Mouse (Mus musculus) embryonic facial prominence, embryonic 13.5 days (tissue): ENCODE data around the gene Gcnt2. TPM values are rescaled to one million over a fixed set of nuclear protein-coding genes. Genes with fewer than 3 reads are reported as not detected.

Experiments used
- ATAC-seq: fragments of 200-750 bp; cut with Nextera tagmentation; 2 replicates; pipeline ENCODE4 v1.8.0; 2017; ENCODE audit warnings: low read depth; ENCODE audit not compliant: insufficient number of reproducible peaks, insufficient read depth, low FRiP score, low TSS enrichment
- H3K27ac ChIP-seq: fragments of 300-500 bp; sonication (generic); 2 replicates; pipeline ENCODE4 v1.5.1; 2015; ENCODE audit warnings: moderate library complexity, mild to moderate bottlenecking, inconsistent platforms
- H3K27me3 ChIP-seq: fragments of 300-500 bp; sonication (generic); 2 replicates; pipeline ENCODE4 v1.6.1; 2015; ENCODE audit warnings: mild to moderate bottlenecking, inconsistent platforms
- H3K36me3 ChIP-seq: fragments of 300-500 bp; sonication (generic); 2 replicates; pipeline ENCODE4 v1.6.1; 2015; ENCODE audit warnings: mild to moderate bottlenecking, inconsistent platforms
- H3K4me1 ChIP-seq: fragments of 300-500 bp; sonication (generic); 2 replicates; pipeline ENCODE4 v1.6.1; 2015; ENCODE audit warnings: inconsistent platforms
- H3K4me2 ChIP-seq: fragments of 300-500 bp; sonication (generic); 2 replicates; pipeline ENCODE4 v1.6.1; 2015; ENCODE audit warnings: moderate library complexity, mild to moderate bottlenecking, inconsistent platforms
- H3K4me3 ChIP-seq: fragments of 300-500 bp; sonication (generic); 2 replicates; pipeline ENCODE4 v1.5.1; 2015; ENCODE audit warnings: mild to moderate bottlenecking, inconsistent platforms
- H3K9ac ChIP-seq: fragments of 300-500 bp; sonication (generic); 2 replicates; pipeline ENCODE4 v1.6.1; 2015; ENCODE audit warnings: mild to moderate bottlenecking, inconsistent platforms
- H3K9me3 ChIP-seq: fragments of 300-500 bp; sonication (generic); 2 replicates; pipeline ENCODE4 v1.6.1; 2016; ENCODE audit warnings: inconsistent platforms
- WGBS: fragments of 180-500 bp; shearing (Covaris S2); methylation state at CpG from one replicate; pipeline ENCODE4 v1.1.7; 2015; ENCODE audit warnings: mixed read lengths; 5-methylcytosine and 5-hydroxymethylcytosine counted together
- polyA plus RNA-seq: library from polyadenylated mRNA; unstranded; fragments of >200 nt; fragmentation: Nextera tagmentation; extraction: Ambion mirVana; gene quantifications from 2 replicates; pipeline ENCODE4 v1.2.1, GENCODE M21; 2015

Gene Gcnt2
- polyA plus RNA-seq, 1 experiment from 2014 or later, result 2.7 TPM

DNA sequence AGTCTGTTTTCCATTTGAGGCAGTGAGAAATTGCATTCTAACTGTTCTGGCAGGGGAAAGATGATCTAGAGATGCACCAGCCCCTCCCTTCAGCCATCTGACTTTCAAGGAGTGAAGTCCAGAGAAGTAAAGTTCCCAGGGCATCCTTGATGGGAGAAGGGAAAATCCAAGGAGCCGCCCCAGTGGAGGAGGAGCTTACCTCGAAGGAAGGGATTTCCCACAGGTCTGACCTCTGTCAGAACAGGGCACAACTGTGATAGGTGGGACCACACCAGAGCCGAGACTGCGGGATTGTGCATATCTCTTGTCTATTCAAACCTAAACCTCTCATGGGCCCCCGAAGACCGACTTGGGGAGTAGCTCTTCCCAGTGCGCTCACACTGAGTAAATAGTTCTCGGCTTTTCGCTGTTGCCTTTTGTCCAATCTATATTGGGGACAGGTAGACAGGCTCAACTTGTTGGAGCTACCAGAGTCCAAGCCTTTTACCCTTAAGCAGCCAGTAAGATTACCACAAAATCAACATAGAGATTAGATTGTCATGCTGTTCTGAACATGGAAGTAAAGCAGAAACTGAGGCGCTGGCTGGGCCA, 91.9 kb downstream of the Gcnt2 start:
- Histone ChIP-seq H3K9me3 (no peaks in the 10 kb centered on the region), H3K4me1 (peaks cover 7% of the 10 kb centered on the region; the same call in 1 of the 2 replicates), H3K9ac (no peak overlapping the region), H3K36me3 (no peaks in the 10 kb centered on the region), H3K27me3 (no peaks in the 10 kb centered on the region), H3K27ac (no peak overlapping the region), H3K4me3 (no peak overlapping the region), H3K4me2 (no peak overlapping the region)
- 78% methylated on average over 10 of the region's 10 CpGs for WGBS
- no peak for ATAC-seq

DNA sequence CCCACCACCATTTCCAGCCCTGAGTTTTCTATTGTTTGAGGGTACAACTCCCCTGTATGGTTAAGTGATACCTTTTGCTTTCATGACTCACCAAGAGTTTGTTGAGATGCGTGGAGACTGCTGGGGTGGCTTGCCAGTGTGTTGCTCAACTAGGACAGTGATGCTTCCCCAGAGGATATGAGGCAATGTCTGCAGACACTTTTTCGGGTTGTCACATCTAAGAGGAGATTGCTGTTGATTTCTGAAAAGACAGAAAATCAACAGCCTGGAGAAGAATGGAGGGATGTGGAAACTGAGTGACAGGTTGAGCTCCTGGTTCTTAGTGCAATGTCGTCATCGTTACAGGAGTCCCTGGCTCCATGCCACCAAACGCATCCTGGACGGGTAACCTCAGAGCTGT, 93.7 kb downstream of the Gcnt2 start:
- H3K4me2 ChIP-seq, result no peak overlapping the region
- H3K27ac ChIP-seq, result no peak overlapping the region
- no peak overlapping the region for H3K4me3 ChIP-seq
- H3K9me3 ChIP-seq, result no peaks in the 10 kb centered on the region
- no peaks in the 10 kb centered on the region for H3K27me3 ChIP-seq
- 72% methylated on average over 6 of the region's 6 CpGs for WGBS
- no peaks in the 10 kb centered on the region; the same call in 1 of the 2 replicates for H3K4me1 ChIP-seq
- no peak overlapping the region for H3K9ac ChIP-seq
- H3K36me3 ChIP-seq, result no peaks in the 10 kb centered on the region
- ATAC-seq, result no peak

- Histone ChIP-seq H3K27me3 (no peaks in the 10 kb centered on the region), H3K36me3 (no peaks in the 10 kb centered on the region), H3K4me1 (no peaks in the 10 kb centered on the region), H3K9me3 (no peaks in the 10 kb centered on the region), H3K9ac (no peak overlapping the region), H3K27ac (no peak overlapping the region), H3K4me2 (no peak overlapping the region), H3K4me3 (no peak overlapping the region)
- ATAC-seq, result no peak
- 80% methylated on average over 7 of the region's 7 CpGs for WGBS
Observed at GRCm38 (mm10) chr13:40955773-40956172, 96.2 kb downstream of the Gcnt2 start.

DNA sequence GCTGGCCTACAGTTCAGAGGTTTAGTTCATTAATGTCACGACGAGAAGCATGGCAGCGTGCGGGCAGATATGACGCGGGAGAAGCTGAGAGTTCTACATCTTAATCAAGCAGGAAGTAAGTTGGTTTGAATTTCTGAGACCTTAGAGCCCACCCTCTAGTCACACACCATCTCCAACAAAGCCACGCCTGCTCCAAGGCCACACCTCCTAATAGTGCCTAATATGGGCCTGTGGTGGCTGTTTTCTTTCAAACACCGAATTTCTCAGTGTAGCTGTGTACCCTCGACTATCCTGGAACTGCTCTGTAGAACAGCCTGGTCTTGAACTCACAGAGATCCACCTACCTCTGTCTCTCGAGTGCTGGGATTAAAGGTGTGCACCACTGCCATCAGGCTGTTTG, 108.1 kb downstream of the Gcnt2 start:
- Histone ChIP-seq H3K9me3 (no peaks in the 10 kb centered on the region), H3K4me1 (no peaks in the 10 kb centered on the region)
- 93% methylated on average over 10 of the region's 10 CpGs for WGBS

GRCm38 (mm10) chr13:40968564-40968963, 109.0 kb downstream of the Gcnt2 start:
- WGBS, result 72% methylated on average over 5 of the region's 5 CpGs
- Histone ChIP-seq H3K4me2 (no peak overlapping the region), H3K4me1 (no peaks in the 10 kb centered on the region), H3K27me3 (no peaks in the 10 kb centered on the region), H3K4me3 (no peak overlapping the region), H3K9ac (no peak overlapping the region), H3K27ac (no peak overlapping the region), H3K36me3 (no peaks in the 10 kb centered on the region), H3K9me3 (no peaks in the 10 kb centered on the region)
- ATAC-seq, result no peak

More for the DNA sequence above, 108.1 kb downstream of the Gcnt2 start:
- no peak overlapping the region for H3K9ac ChIP-seq
- no peak for ATAC-seq
- no peak overlapping the region for H3K4me3 ChIP-seq
- no peak overlapping the region for H3K27ac ChIP-seq
- H3K36me3 ChIP-seq, result no peaks in the 10 kb centered on the region
- no peak overlapping the region for H3K4me2 ChIP-seq
- no peaks in the 10 kb centered on the region for H3K27me3 ChIP-seq

DNA sequence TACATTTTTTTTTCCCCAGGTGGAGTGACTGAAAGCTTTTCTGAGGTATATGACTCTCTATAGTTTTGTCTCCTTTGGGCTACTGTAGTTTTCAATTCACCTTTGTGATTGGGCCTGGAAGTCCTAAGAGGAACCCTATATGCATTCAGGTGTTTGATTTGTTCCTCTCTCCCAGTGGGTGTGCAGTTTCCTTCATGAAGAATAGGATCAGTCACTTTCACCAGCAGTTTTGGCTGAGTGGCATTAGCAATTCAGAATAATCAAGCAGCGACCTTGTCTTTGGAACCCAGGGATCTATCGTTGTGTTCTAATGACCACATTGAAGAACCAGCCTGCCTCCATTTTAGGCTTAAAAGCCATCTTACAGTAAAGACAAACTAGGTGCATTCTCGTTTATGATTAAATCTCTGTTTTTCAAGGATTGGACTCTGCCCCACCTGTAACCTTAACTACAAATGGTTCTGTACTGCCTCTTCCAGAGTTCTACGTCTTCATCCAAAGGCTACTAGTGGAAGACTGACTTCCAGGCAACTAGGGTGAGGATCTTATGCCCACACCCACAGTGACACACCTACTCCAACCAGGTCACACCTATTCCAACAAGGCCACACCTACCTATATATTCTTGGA, 110.3 kb downstream of the Gcnt2 start:
- H3K4me2 ChIP-seq, result no peak overlapping the region
- no peaks in the 10 kb centered on the region for H3K36me3 ChIP-seq
- ATAC-seq, result no peak
- H3K4me3 ChIP-seq, result no peak overlapping the region
- WGBS, result 84% methylated on average over 4 of the region's 4 CpGs
- H3K27me3 ChIP-seq, result no peaks in the 10 kb centered on the region
- no peak overlapping the region for H3K27ac ChIP-seq
- no peak overlapping the region for H3K9ac ChIP-seq
- no peaks in the 10 kb centered on the region for H3K9me3 ChIP-seq
- no peaks in the 10 kb centered on the region for H3K4me1 ChIP-seq

GRCm38 (mm10) chr13:40971261-40971660, 111.7 kb downstream of the Gcnt2 start:
- no peak for ATAC-seq
- no peaks in the 10 kb centered on the region for H3K36me3 ChIP-seq

DNA sequence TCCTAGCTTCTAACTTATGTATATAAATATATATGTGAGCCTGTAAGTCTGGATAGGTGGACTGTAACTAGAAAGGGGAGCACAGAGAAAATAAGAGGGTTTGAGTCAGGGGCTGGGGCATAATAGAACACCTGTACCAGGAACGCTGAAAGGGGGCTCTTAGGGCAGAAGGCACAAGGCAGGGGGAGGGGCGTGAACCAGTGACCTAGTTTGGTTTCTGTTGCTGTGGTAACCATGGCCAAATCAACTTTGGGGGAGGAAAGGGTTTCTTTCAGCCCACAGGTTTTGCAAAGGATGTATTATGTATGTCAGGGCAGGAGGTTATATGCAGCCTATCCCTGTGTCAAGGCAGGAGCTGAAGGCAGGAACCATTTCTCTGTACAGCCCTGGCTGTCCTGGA, 112.3 kb downstream of the Gcnt2 start:
- Histone ChIP-seq H3K27me3 (no peaks in the 10 kb centered on the region), H3K36me3 (no peaks in the 10 kb centered on the region), H3K9me3 (no peaks in the 10 kb centered on the region), H3K9ac (no peak overlapping the region), H3K4me3 (no peak overlapping the region), H3K27ac (no peak overlapping the region), H3K4me1 (no peaks in the 10 kb centered on the region), H3K4me2 (no peak overlapping the region)
- 80% methylated on average over 2 of the region's 2 CpGs for WGBS
- no peak for ATAC-seq

More at GRCm38 (mm10) chr13:40971261-40971660, 111.7 kb downstream of the Gcnt2 start:
- Histone ChIP-seq H3K9me3 (no peaks in the 10 kb centered on the region), H3K27ac (no peak overlapping the region), H3K9ac (no peak overlapping the region), H3K4me2 (no peak overlapping the region), H3K27me3 (no peaks in the 10 kb centered on the region), H3K4me1 (no peaks in the 10 kb centered on the region), H3K4me3 (no peak overlapping the region)
- 83% methylated on average over 5 of the region's 5 CpGs for WGBS

DNA sequence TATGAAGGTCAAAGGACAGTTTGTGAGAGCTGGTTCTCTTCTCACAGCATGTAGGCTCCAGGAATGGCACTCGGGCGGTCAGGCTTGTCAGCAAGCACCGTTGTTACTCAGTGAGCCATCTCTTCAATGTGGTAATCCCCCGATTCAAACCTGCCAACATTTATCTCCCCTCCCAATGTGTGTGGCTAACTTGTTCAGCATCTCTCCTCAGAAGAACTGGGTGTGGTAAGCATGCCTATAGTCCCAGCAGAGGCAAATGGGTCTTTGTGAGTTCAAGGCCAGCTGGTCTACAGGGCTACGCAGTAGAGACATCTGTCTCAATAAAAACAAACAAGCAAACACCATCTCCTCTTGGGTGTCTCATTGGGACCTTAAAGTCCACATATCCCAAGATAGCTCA, 113.4 kb downstream of the Gcnt2 start:
- WGBS, result 91% methylated on average over 5 of the region's 5 CpGs
- no peak overlapping the region for H3K9ac ChIP-seq
- H3K4me1 ChIP-seq, result no peaks in the 10 kb centered on the region
- H3K9me3 ChIP-seq, result no peaks in the 10 kb centered on the region
- H3K4me2 ChIP-seq, result no peak overlapping the region
- no peak overlapping the region for H3K27ac ChIP-seq
- no peak overlapping the region for H3K4me3 ChIP-seq
- H3K36me3 ChIP-seq, result no peaks in the 10 kb centered on the region
- no peaks in the 10 kb centered on the region for H3K27me3 ChIP-seq
- no peak for ATAC-seq

DNA sequence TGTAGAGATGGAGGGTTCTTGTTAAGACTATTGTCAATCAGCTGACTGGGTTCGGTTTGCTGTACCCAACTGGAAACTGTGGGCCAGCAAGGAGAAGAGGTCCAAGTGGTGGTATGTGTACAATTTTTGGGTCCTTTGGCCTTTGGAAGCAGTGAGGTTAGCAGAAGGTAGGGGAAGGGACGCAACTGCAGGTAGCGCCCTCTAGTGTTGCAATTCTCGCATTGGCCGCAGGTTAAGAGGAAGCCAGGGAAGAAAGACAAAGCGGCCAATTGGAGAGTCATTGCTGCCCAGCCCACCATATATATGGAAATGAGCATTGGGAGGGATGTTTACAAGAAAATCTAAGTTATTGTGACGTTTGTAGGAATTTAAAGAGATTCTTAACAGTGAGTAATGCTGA, 118.1 kb downstream of the Gcnt2 start:
- WGBS, result 13% methylated on average over 7 of the region's 7 CpGs

GRCm38 (mm10) chr13:40978652-40979051, 119.1 kb downstream of the Gcnt2 start:
- no peaks in the 10 kb centered on the region for H3K9me3 ChIP-seq
- no peaks in the 10 kb centered on the region for H3K36me3 ChIP-seq
- H3K27me3 ChIP-seq, result no peaks in the 10 kb centered on the region
- H3K9ac ChIP-seq, result no peak overlapping the region
- no peak overlapping the region for H3K4me2 ChIP-seq
- ATAC-seq, result no peak
- H3K4me3 ChIP-seq, result no peak overlapping the region
- no peaks in the 10 kb centered on the region for H3K4me1 ChIP-seq
- WGBS, result 69% methylated on average over 4 of the region's 4 CpGs
- H3K27ac ChIP-seq, result no peak overlapping the region

More for the DNA sequence above, 118.1 kb downstream of the Gcnt2 start:
- no peak overlapping the region for H3K4me3 ChIP-seq
- H3K9ac ChIP-seq, result no peak overlapping the region
- no peaks in the 10 kb centered on the region for H3K4me1 ChIP-seq
- no peaks in the 10 kb centered on the region for H3K36me3 ChIP-seq
- no peak overlapping the region for H3K4me2 ChIP-seq
- no peak overlapping the region for H3K27ac ChIP-seq
- no peaks in the 10 kb centered on the region for H3K9me3 ChIP-seq
- ATAC-seq, result no peak
- H3K27me3 ChIP-seq, result no peaks in the 10 kb centered on the region

DNA sequence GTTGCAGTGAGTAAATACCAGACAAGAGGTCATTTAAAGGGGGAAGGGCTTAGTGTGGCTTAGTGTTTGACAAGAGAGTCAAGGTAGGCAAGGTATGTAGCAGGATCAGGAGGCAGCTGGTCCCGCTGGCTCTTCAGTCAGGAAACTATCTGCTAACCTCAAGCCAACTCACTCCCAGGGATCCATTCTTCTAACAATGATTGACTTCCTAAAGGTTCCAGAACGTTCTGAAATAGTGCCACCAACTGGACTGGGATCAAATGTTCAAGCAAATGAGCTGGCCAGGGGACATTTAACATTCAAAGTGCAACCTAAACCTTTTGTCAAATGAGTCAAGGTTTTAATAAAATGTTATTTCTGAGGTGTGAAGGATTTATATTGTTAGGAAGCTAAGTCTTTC, 119.8 kb downstream of the Gcnt2 start:
- Histone ChIP-seq H3K4me1 (no peaks in the 10 kb centered on the region), H3K36me3 (no peaks in the 10 kb centered on the region), H3K4me3 (no peak overlapping the region), H3K9ac (no peak overlapping the region), H3K4me2 (no peak overlapping the region), H3K9me3 (no peaks in the 10 kb centered on the region), H3K27ac (no peak overlapping the region), H3K27me3 (no peaks in the 10 kb centered on the region)
- ATAC-seq, result no peak
- 54% methylated on average over 2 of the region's 2 CpGs for WGBS
